Mouse (Mus musculus) hindbrain, embryonic 12.5 days (tissue): ENCODE results near the gene Stradb. TPM values are rescaled to one million over a fixed set of nuclear protein-coding genes. Genes with fewer than 3 reads are reported as not detected.

Experiments used
- ATAC-seq: fragments of 200-750 bp; cut with Nextera tagmentation; 2 replicates; pipeline ENCODE4 v1.8.0; 2017; ENCODE audit warnings: moderate TSS enrichment; ENCODE audit not compliant: low FRiP score
- H3K27ac ChIP-seq: fragments of 300-500 bp; sonication (generic); 2 replicates; pipeline ENCODE4 v1.5.1; 2016; ENCODE audit warnings: mild to moderate bottlenecking
- H3K27me3 ChIP-seq: fragments of 300-500 bp; sonication (generic); 2 replicates; pipeline ENCODE4 v1.6.1; 2016; ENCODE audit warnings: mild to moderate bottlenecking
- H3K36me3 ChIP-seq: fragments of 300-500 bp; sonication (generic); 2 replicates; pipeline ENCODE4 v1.6.1; 2016; ENCODE audit warnings: mild to moderate bottlenecking
- H3K4me1 ChIP-seq: fragments of 300-500 bp; sonication (generic); 2 replicates; pipeline ENCODE4 v1.6.1; 2016
- H3K4me2 ChIP-seq: fragments of 300-500 bp; sonication (generic); replicated peaks from 2 replicates; pipeline ENCODE4 v1.6.1; 2016; ENCODE audit warnings: mild to moderate bottlenecking
- H3K4me3 ChIP-seq: fragments of 300-500 bp; sonication (generic); 2 replicates; pipeline ENCODE4 v1.5.1; 2016; ENCODE audit warnings: mild to moderate bottlenecking
- H3K9ac ChIP-seq: fragments of 300-500 bp; sonication (generic); 2 replicates; pipeline ENCODE4 v1.6.1; 2016; ENCODE audit warnings: mild to moderate bottlenecking, moderate library complexity
- H3K9me3 ChIP-seq: fragments of 300-500 bp; sonication (generic); replicated peaks from 2 replicates; pipeline ENCODE4 v1.6.1; 2016; ENCODE audit warnings: mild to moderate bottlenecking
- WGBS: fragments of 180-500 bp; shearing (Covaris S2); methylation state at CpG from one replicate; pipeline ENCODE4 v1.1.7; 2016; 5-methylcytosine and 5-hydroxymethylcytosine counted together
- polyA plus RNA-seq: library from polyadenylated mRNA; unstranded; fragments of >200 nt; fragmentation: Nextera tagmentation; extraction: Ambion mirVana; gene quantifications from 2 replicates; pipeline ENCODE4 v1.2.1, GENCODE M21; 2016

Stradb gene
- polyA plus RNA-seq, 1 experiment from 2014 or later, result 45.1 TPM

- H3K4me1 ChIP-seq, result peaks cover 29% of the 10 kb centered on the region
- WGBS, result 55% methylated on average over 4 of the region's 4 CpGs
- ATAC-seq, result no peak
Measured at GRCm38 (mm10) chr1:58967534-58967933, 5.8 kb upstream of the Stradb start.

GRCm38 (mm10) chr1:58970054-58970453, 3.3 kb upstream of the Stradb start:
- Histone ChIP-seq H3K27ac (no peak overlapping the region), H3K9ac (no peak overlapping the region), H3K4me2 (no peak overlapping the region), H3K9me3 (no peaks in the 10 kb centered on the region), H3K27me3 (no peaks in the 10 kb centered on the region), H3K4me3 (no peak overlapping the region), H3K4me1 (peaks cover 33% of the 10 kb centered on the region), H3K36me3 (no peaks in the 10 kb centered on the region)
- 82% methylated on average over 5 of the region's 5 CpGs for WGBS
- no peak for ATAC-seq

More at GRCm38 (mm10) chr1:58967534-58967933, 5.8 kb upstream of the Stradb start:
- no peaks in the 10 kb centered on the region for H3K9me3 ChIP-seq
- no peaks in the 10 kb centered on the region for H3K27me3 ChIP-seq
- no peak overlapping the region for H3K27ac ChIP-seq
- H3K4me2 ChIP-seq, result no peak overlapping the region
- H3K9ac ChIP-seq, result no peak overlapping the region
- no peak overlapping the region for H3K4me3 ChIP-seq
- no peaks in the 10 kb centered on the region for H3K36me3 ChIP-seq

- Histone ChIP-seq H3K36me3 (no peaks in the 10 kb centered on the region), H3K4me1 (peaks cover 34% of the 10 kb centered on the region), H3K4me3 (no peak overlapping the region), H3K27me3 (no peaks in the 10 kb centered on the region), H3K9me3 (no peaks in the 10 kb centered on the region), H3K9ac (no peak overlapping the region), H3K27ac (no peak overlapping the region), H3K4me2 (0 out of 2 replicates have a peak overlapping the region, but pooled peaks have one; percentile 4)
- ATAC-seq, result no peak
- 88% methylated on average over 6 of the region's 6 CpGs for whole genome bisulfite sequencing
Measured at GRCm38 (mm10) chr1:58971097-58971496, 2.2 kb upstream of the Stradb start.

GRCm38 (mm10) chr1:58972851-58973365, 414 bp upstream of the Stradb start:
- Histone ChIP-seq H3K27ac (peak overlapping the region; percentile 89), H3K9me3 (no peaks in the 10 kb centered on the region), H3K36me3 (peaks cover 5% of the 10 kb centered on the region; the same call in 1 of the 2 replicates), H3K4me3 (peak overlapping the region; percentile 84), H3K9ac (peak overlapping the region; percentile 90), H3K4me2 (peak overlapping the region; percentile 70), H3K4me1 (peaks cover 34% of the 10 kb centered on the region), H3K27me3 (no peaks in the 10 kb centered on the region)
- WGBS, result under 1% methylated on average over 28 of the region's 28 CpGs
- ATAC-seq, result peak; percentile 58

- H3K36me3 ChIP-seq, result peaks cover 43% of the 10 kb centered on the region
Measured at GRCm38 (mm10) chr1:58982276-58982675, 9.0 kb downstream of the Stradb start.

GRCm38 (mm10) chr1:58984586-58984985, 11.3 kb downstream of the Stradb start:
- H3K4me3 ChIP-seq, result no peak overlapping the region
- no peak for ATAC-seq
- H3K4me1 ChIP-seq, result no peaks in the 10 kb centered on the region
- no peak overlapping the region for H3K27ac ChIP-seq
- H3K9ac ChIP-seq, result no peak overlapping the region
- no peak overlapping the region for H3K4me2 ChIP-seq
- no peaks in the 10 kb centered on the region for H3K27me3 ChIP-seq
- no peaks in the 10 kb centered on the region for H3K9me3 ChIP-seq
- H3K36me3 ChIP-seq, result peaks cover 46% of the 10 kb centered on the region
- WGBS, result 83% methylated on average over 5 of the region's 5 CpGs

More at GRCm38 (mm10) chr1:58982276-58982675, 9.0 kb downstream of the Stradb start:
- no peaks in the 10 kb centered on the region for H3K4me1 ChIP-seq
- H3K9me3 ChIP-seq, result no peaks in the 10 kb centered on the region
- H3K27me3 ChIP-seq, result no peaks in the 10 kb centered on the region
- H3K27ac ChIP-seq, result no peak overlapping the region
- no peak for ATAC-seq
- no peak overlapping the region for H3K4me3 ChIP-seq
- H3K4me2 ChIP-seq, result no peak overlapping the region
- no peak overlapping the region for H3K9ac ChIP-seq
- WGBS, result 89% methylated on average over 3 of the region's 3 CpGs

GRCm38 (mm10) chr1:58993144-58993543, 19.8 kb downstream of the Stradb start:
- Histone ChIP-seq H3K27ac (no peak overlapping the region), H3K4me2 (no peak overlapping the region), H3K27me3 (no peaks in the 10 kb centered on the region), H3K4me1 (no peaks in the 10 kb centered on the region), H3K4me3 (no peak overlapping the region), H3K9ac (no peak overlapping the region), H3K36me3 (peaks cover 36% of the 10 kb centered on the region), H3K9me3 (no peaks in the 10 kb centered on the region)
- ATAC-seq, result no peak
- WGBS, result 87% methylated on average over 7 of the region's 7 CpGs

GRCm38 (mm10) chr1:58993723-58994122, 20.4 kb downstream of the Stradb start:
- H3K4me1 ChIP-seq, result no peaks in the 10 kb centered on the region
- WGBS, result 30% methylated on average over 1 of the region's 1 CpGs
- H3K4me3 ChIP-seq, result no peak overlapping the region
- H3K9ac ChIP-seq, result no peak overlapping the region
- no peak overlapping the region for H3K27ac ChIP-seq
- no peaks in the 10 kb centered on the region for H3K27me3 ChIP-seq
- ATAC-seq, result no peak
- H3K9me3 ChIP-seq, result no peaks in the 10 kb centered on the region
- H3K36me3 ChIP-seq, result peaks cover 31% of the 10 kb centered on the region
- H3K4me2 ChIP-seq, result no peak overlapping the region

- no peaks in the 10 kb centered on the region for H3K9me3 ChIP-seq
- no peak overlapping the region for H3K4me2 ChIP-seq
- no peak overlapping the region for H3K4me3 ChIP-seq
- ATAC-seq, result no peak
- peaks cover 28% of the 10 kb centered on the region for H3K36me3 ChIP-seq
- H3K27ac ChIP-seq, result no peak overlapping the region
- WGBS, result 87% methylated on average over 5 of the region's 5 CpGs
- H3K27me3 ChIP-seq, result no peaks in the 10 kb centered on the region
- H3K9ac ChIP-seq, result no peak overlapping the region
- no peaks in the 10 kb centered on the region for H3K4me1 ChIP-seq
Measured at GRCm38 (mm10) chr1:58995313-58995712, 22.0 kb downstream of the Stradb start.

- Histone ChIP-seq H3K4me1 (no peaks in the 10 kb centered on the region), H3K36me3 (no peaks in the 10 kb centered on the region), H3K4me2 (no peak overlapping the region), H3K27ac (no peak overlapping the region), H3K4me3 (no peak overlapping the region), H3K27me3 (no peaks in the 10 kb centered on the region), H3K9me3 (no peaks in the 10 kb centered on the region), H3K9ac (no peak overlapping the region)
- WGBS, result 52% methylated on average over 4 of the region's 4 CpGs
- no peak for ATAC-seq
Measured at GRCm38 (mm10) chr1:59009250-59009649, 35.9 kb downstream of the Stradb start.

GRCm38 (mm10) chr1:59021556-59021955, 48.2 kb downstream of the Stradb start:
- H3K27me3 ChIP-seq, result no peaks in the 10 kb centered on the region
- no peak overlapping the region for H3K27ac ChIP-seq
- no peak overlapping the region for H3K9ac ChIP-seq
- no peak overlapping the region for H3K4me2 ChIP-seq
- no peak overlapping the region for H3K4me3 ChIP-seq
- H3K36me3 ChIP-seq, result no peaks in the 10 kb centered on the region
- no peak for ATAC-seq
- H3K4me1 ChIP-seq, result no peaks in the 10 kb centered on the region
- WGBS, result 72% methylated on average over 3 of the region's 3 CpGs
- no peaks in the 10 kb centered on the region for H3K9me3 ChIP-seq

- no peaks in the 10 kb centered on the region for H3K36me3 ChIP-seq
- H3K27me3 ChIP-seq, result no peaks in the 10 kb centered on the region
- no peaks in the 10 kb centered on the region for H3K9me3 ChIP-seq
Measured at GRCm38 (mm10) chr1:59037723-59038122, 64.4 kb downstream of the Stradb start.

More at GRCm38 (mm10) chr1:59037723-59038122, 64.4 kb downstream of the Stradb start:
- no peak overlapping the region for H3K4me2 ChIP-seq
- H3K4me3 ChIP-seq, result no peak overlapping the region
- H3K4me1 ChIP-seq, result no peaks in the 10 kb centered on the region
- H3K9ac ChIP-seq, result no peak overlapping the region
- ATAC-seq, result no peak
- 80% methylated on average over 5 of the region's 5 CpGs for WGBS
- H3K27ac ChIP-seq, result no peak overlapping the region
